Mouse (Mus musculus): ENCODE results near the gene Tmem208. TPM values are rescaled to one million over a fixed set of nuclear protein-coding genes. Genes with fewer than 3 reads are reported as not detected.
A peak's percentile ranks its signal among the peaks of the same experiment; 100 is the strongest.

Tmem208 gene
- polyA plus RNA-seq, 1 experiment = 122 TPM

GRCm38 (mm10) chr8:105295256-105295655 lies 30.9 kb upstream of the Tmem208 start:
- H3K36me3 ChIP-seq (ENCODE audit: control insufficient read depth, insufficient read depth) = peaks cover 17% of the 10 kb centered on the region
- TF ChIP-seq MYOG (IDR thresholded peaks at IDR 0.05; ENCODE audit: control insufficient read depth, extremely low read depth, insufficient read length) = no peak
- no peak for TF ChIP-seq FOSL1 (IDR thresholded peaks at IDR 0.05; ENCODE audit: insufficient read depth, low read length, poor library complexity, severe bottlenecking)
- no peak for TF ChIP-seq CTCF (IDR thresholded peaks at IDR 0.05; ENCODE audit: control insufficient read depth, insufficient read depth, insufficient read length)
- no peak overlapping the region for H3ac ChIP-seq (ENCODE audit: control insufficient read depth, insufficient read length, low read depth)
- H3K79me3 ChIP-seq (ENCODE audit: low read depth) = peaks cover 23% of the 10 kb centered on the region
- H3K4me3 ChIP-seq (ENCODE audit: insufficient read depth, poor library complexity, severe bottlenecking) = no peak overlapping the region
- H3K27me3 ChIP-seq (ENCODE audit: control insufficient read depth, insufficient read depth, insufficient read length) = no peaks in the 10 kb centered on the region
- H3K79me2 ChIP-seq (ENCODE audit: control insufficient read depth, insufficient read depth) = peaks cover 33% of the 10 kb centered on the region

GRCm38 (mm10) chr8:105295895-105296573 lies 30.1 kb upstream of the Tmem208 start, which contains the start of gene Exoc3l:
Gene Exoc3l (minus strand): TSS chr8:105296101.
- TF ChIP-seq MAX (IDR thresholded peaks at IDR 0.05) (no peak), MYOG (IDR thresholded peaks at IDR 0.05; ENCODE audit: control insufficient read depth, extremely low read depth, insufficient read length) (no peak), CEBPB (IDR thresholded peaks at IDR 0.05; ENCODE audit: low read depth) (no peak), FOSL1 (IDR thresholded peaks at IDR 0.05; ENCODE audit: insufficient read depth, low read length, poor library complexity, severe bottlenecking) (no peak), USF1 (IDR thresholded peaks at IDR 0.05; ENCODE audit: low read depth) (no peak), CTCF (IDR thresholded peaks at IDR 0.05; ENCODE audit: control insufficient read depth, insufficient read depth, insufficient read length) (no peak)
- no peaks in the 10 kb centered on the region for H3K27me3 ChIP-seq (ENCODE audit: control insufficient read depth, insufficient read depth, insufficient read length)

GRCm38 (mm10) chr8:105297511-105298192 lies 28.5 kb upstream of the Tmem208 start, which contains the start of gene E2f4:
Gene E2f4 (plus strand): TSS chr8:105297663.
- peaks cover 56% of the 10 kb centered on the region for H3K79me2 ChIP-seq (ENCODE audit: control insufficient read depth, insufficient read depth)
- no peaks in the 10 kb centered on the region for H3K27me3 ChIP-seq (ENCODE audit: control insufficient read depth, insufficient read depth, insufficient read length)
- TF ChIP-seq USF1 (IDR thresholded peaks at IDR 0.05; ENCODE audit: low read depth) = no peak
- TF ChIP-seq FOSL1 (IDR thresholded peaks at IDR 0.05; ENCODE audit: insufficient read depth, low read length, poor library complexity, severe bottlenecking) = no peak
- peak; percentile 44 for TF ChIP-seq MAX (IDR thresholded peaks at IDR 0.05)
- H3K79me3 ChIP-seq (ENCODE audit: low read depth) = peaks cover 26% of the 10 kb centered on the region
- peak within 1 kb of the TSS; percentile 97 for H3K4me3 ChIP-seq (ENCODE audit: insufficient read depth, poor library complexity, severe bottlenecking)
- peaks cover 41% of the 10 kb centered on the region for H3K36me3 ChIP-seq (ENCODE audit: control insufficient read depth, insufficient read depth)
- H3ac ChIP-seq (ENCODE audit: control insufficient read depth, insufficient read length, low read depth) = peak within 1 kb of the TSS; percentile 96

More at GRCm38 (mm10) chr8:105295895-105296573, 30.1 kb upstream of the Tmem208 start, which contains the start of gene Exoc3l:
- Histone ChIP-seq H3K36me3 (ENCODE audit: control insufficient read depth, insufficient read depth) (peaks cover 25% of the 10 kb centered on the region), H3K79me2 (ENCODE audit: control insufficient read depth, insufficient read depth) (peaks cover 41% of the 10 kb centered on the region), H3K79me3 (ENCODE audit: low read depth) (peaks cover 25% of the 10 kb centered on the region), H3ac (ENCODE audit: control insufficient read depth, insufficient read length, low read depth) (no peak within 1 kb of the TSS), H3K4me3 (ENCODE audit: insufficient read depth, poor library complexity, severe bottlenecking) (peak within 1 kb of the TSS; percentile 97)

GRCm38 (mm10) chr8:105298351-105299252 lies 27.6 kb upstream of the Tmem208 start:
- H3K36me3 ChIP-seq (ENCODE audit: control insufficient read depth, insufficient read depth) = peaks cover 47% of the 10 kb centered on the region
- H3ac ChIP-seq (ENCODE audit: control insufficient read depth, insufficient read length, low read depth) = peak overlapping the region; percentile 96
- peaks cover 59% of the 10 kb centered on the region for H3K79me2 ChIP-seq (ENCODE audit: control insufficient read depth, insufficient read depth)
- peaks cover 29% of the 10 kb centered on the region for H3K79me3 ChIP-seq (ENCODE audit: low read depth)
- peak overlapping the region; percentile 97 for H3K4me3 ChIP-seq (ENCODE audit: insufficient read depth, poor library complexity, severe bottlenecking)
- TF ChIP-seq MYOD1 (IDR thresholded peaks at IDR 0.05; ENCODE audit: control insufficient read depth, insufficient read length, low read depth) (peak; percentile 28), USF1 (IDR thresholded peaks at IDR 0.05; ENCODE audit: low read depth) (no peak), MYOG (IDR thresholded peaks at IDR 0.05; ENCODE audit: control insufficient read depth, extremely low read depth, insufficient read length) (no peak)
- no peaks in the 10 kb centered on the region for H3K27me3 ChIP-seq (ENCODE audit: control insufficient read depth, insufficient read depth, insufficient read length)

- TF ChIP-seq MYOD1 (IDR thresholded peaks at IDR 0.05; ENCODE audit: control insufficient read depth, insufficient read length, low read depth) (no peak), CTCF (IDR thresholded peaks at IDR 0.05; ENCODE audit: control insufficient read depth, insufficient read depth, insufficient read length) (no peak), USF1 (IDR thresholded peaks at IDR 0.05; ENCODE audit: low read depth) (no peak), MYOG (IDR thresholded peaks at IDR 0.05; ENCODE audit: control insufficient read depth, extremely low read depth, insufficient read length) (no peak), FOSL1 (IDR thresholded peaks at IDR 0.05; ENCODE audit: insufficient read depth, low read length, poor library complexity, severe bottlenecking) (no peak), MAX (IDR thresholded peaks at IDR 0.05) (no peak), CEBPB (IDR thresholded peaks at IDR 0.05; ENCODE audit: low read depth) (no peak)
- Histone ChIP-seq H3K79me3 (ENCODE audit: low read depth) (peaks cover 29% of the 10 kb centered on the region), H3K36me3 (ENCODE audit: control insufficient read depth, insufficient read depth) (peaks cover 56% of the 10 kb centered on the region), H3ac (ENCODE audit: control insufficient read depth, insufficient read length, low read depth) (no peak overlapping the region), H3K27me3 (ENCODE audit: control insufficient read depth, insufficient read depth, insufficient read length) (no peaks in the 10 kb centered on the region), H3K4me3 (ENCODE audit: insufficient read depth, poor library complexity, severe bottlenecking) (no peak overlapping the region), H3K79me2 (ENCODE audit: control insufficient read depth, insufficient read depth) (peaks cover 59% of the 10 kb centered on the region)
Measured at GRCm38 (mm10) chr8:105299962-105300361, 26.2 kb upstream of the Tmem208 start.

All from C2C12 (cell line).